Mouse (Mus musculus): Measurements from ENCODE around the gene Zfp280d. TPM values are rescaled to one million over a fixed set of nuclear protein-coding genes. Genes with fewer than 3 reads are reported as not detected.
"Not testable (repeated sequence)": the region's sequence is repeated elsewhere in the genome, so short reads cannot be mapped to it uniquely, and the experiment has no call there.

Gene Zfp280d
- total RNA-seq, 2 experiments from 2014 or later = 47.1 to 50.0 TPM

GRCm38 (mm10) chr9:72339119-72339518 lies 64.5 kb downstream of the Zfp280d start:
- intact Hi-C loops (cut with DNase I) = no loop called here

DNA sequence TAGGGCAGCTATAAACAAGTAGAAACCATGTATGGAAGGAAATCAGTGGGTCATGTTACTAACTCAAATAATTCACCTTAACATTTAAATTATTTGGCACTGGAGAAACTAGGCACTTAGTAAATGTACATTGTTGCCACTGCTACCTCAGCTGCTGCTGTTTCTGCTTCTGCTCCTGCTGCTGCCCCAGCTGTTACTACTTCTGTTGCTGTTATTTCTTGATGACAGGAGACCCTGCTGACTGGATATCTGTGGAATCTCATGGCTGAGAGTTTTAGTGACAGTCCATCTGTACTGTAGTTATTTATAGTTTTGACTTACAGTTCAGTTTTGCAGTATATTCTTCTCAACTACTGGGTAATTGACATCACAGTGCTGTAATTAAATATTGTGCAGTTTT lies 69.2 kb downstream of the Zfp280d start:
- intact Hi-C loops (cut with DNase I) = no loop called here

More at GRCm38 (mm10) chr9:72339119-72339518, 64.5 kb downstream of the Zfp280d start:
- no peak for DNase-seq (ENCODE audit: low spot score in 2 of 2)

GRCm38 (mm10) chr9:72372359-72372758 lies 97.7 kb downstream of the Zfp280d start:
- no peak for DNase-seq (ENCODE audit: low spot score in 2 of 2)
- intact Hi-C loops (cut with DNase I) = no loop called here

More for the DNA sequence above, 69.2 kb downstream of the Zfp280d start:
- DNase-seq (ENCODE audit: low spot score in 2 of 2) = peak in 1 of 2 experiments; percentile 8

DNA sequence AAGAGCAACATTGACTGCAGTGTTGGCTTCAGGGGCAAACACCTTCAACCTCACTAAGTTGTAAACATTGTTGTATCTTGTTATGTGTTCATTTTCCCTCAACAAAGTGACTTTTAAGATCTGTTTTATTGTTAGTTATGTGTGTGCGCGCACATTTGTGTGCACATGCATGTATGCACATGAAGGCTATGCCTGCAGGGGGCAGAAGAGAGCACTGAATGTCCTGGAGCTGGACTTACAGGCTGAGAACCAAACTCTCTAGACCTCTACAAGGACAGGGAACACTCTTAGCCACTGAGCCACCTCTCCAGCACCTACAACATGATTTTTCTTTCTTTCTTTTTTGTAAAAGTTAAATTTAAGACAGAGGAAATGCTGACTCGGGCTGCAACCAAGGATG lies 99.4 kb downstream of the Zfp280d start:
- no peak for DNase-seq (ENCODE audit: low spot score in 2 of 2)
- intact Hi-C loops (cut with DNase I) = no loop called here

- intact Hi-C loops (cut with DNase I) = no loop called here
- DNase-seq (ENCODE audit: low spot score in 2 of 2) = no peak
Observed at GRCm38 (mm10) chr9:72374996-72375395, 100.3 kb downstream of the Zfp280d start.

- no peak for DNase-seq (ENCODE audit: low spot score in 2 of 2)
- intact Hi-C loops (cut with DNase I) = no loop called here
Observed at GRCm38 (mm10) chr9:72375639-72376038, 101.0 kb downstream of the Zfp280d start.

- intact Hi-C loops (cut with DNase I) = no loop called here
- no peak for DNase-seq (ENCODE audit: low spot score in 2 of 2)
Observed at GRCm38 (mm10) chr9:72385786-72386185, 111.1 kb downstream of the Zfp280d start.

GRCm38 (mm10) chr9:72388934-72389333 lies 114.3 kb downstream of the Zfp280d start:
- no peak for DNase-seq (ENCODE audit: low spot score in 2 of 2)
- intact Hi-C loops (cut with DNase I) = no loop called here

DNA sequence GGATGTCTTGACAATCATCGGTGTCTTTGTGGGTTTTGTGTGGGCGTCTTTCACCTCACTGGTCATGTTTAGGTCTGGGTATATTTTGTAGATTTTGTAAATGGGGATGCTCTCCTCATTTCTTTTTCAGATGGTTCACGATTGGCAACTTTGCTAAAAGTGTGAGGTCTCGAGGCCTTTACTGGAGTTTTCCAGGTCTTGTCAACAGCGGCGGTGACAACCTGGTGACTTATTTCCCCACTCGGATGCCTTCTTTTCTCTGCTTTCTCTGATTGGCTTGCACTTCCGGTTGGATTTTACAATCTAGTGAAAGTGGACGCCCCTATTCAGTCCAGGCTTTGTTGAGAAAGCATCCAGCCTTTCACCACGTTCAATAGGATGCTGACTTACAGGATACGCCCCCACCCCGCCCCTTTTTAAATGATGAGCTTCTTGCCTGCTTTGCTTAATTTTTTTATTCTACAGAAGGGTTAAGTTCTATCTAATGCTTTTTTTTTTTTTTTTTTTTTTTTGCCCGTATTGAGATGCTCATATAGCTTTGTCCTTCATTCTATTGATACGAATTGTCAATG lies 114.9 kb downstream of the Zfp280d start:
- intact Hi-C loops (cut with DNase I) = no loop called here
- no peak for DNase-seq (ENCODE audit: low spot score in 2 of 2)

DNA sequence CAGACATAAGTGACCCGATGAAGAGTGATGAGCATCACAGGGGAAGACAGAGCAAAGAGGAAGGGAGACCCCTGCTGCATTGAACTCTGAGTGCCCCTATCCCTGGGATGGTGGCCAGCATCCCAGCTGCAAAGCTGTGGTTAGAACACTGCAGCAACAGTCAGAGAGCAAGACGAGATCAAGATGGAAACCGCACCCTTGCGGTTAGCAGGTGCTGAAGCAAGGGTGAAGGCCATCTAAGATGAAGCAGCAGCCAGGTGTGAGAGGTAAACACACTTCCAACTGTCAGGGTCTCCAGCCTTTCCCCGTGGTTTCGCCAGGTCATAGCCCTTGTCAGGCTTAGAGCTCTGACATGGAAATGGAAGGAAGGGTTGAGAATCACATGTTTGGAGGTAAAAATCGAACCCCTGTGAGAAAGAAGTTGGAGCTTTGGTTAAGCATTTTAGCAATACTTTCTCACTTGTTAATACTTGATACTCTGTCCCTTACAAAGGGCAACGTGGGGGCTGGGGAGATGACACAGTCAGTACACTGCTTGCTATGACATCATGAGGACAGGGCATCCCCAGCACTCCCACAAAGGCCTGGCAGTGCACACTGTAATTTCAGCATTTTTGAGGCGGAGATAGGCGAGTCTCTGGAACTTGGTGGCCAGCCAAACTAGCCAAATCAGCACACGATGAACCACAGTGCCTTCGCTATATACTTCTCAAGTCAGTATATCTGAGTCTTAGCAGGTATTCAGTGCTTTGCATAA lies 115.8 kb downstream of the Zfp280d start:
- intact Hi-C loops (cut with DNase I) = no loop called here
- no peak for DNase-seq (ENCODE audit: low spot score in 2 of 2)

DNA sequence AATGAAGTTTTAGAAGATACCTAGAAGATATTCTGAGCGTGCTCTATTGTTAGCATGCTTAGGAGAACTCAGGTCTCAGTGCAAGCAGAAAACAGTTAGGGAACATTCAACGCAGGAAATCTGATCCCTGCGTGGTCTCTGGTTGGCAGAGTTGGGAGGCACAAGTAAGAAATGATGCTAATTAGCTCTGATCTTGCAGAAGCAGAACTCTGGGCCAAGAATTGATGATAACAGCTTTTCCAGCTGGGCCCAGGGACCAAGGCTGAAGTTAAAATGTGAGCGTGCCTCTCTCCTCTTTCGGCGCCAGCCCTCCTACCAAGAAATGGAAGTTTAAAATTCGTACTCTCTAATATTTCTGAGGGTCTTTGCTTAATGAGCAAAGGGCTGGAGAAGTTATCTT lies 118.0 kb downstream of the Zfp280d start:
- intact Hi-C loops (cut with DNase I) = no loop called here
- no peak for DNase-seq (ENCODE audit: low spot score in 2 of 2)

- intact Hi-C loops (cut with DNase I) = no loop called here
- no peak for DNase-seq (ENCODE audit: low spot score in 2 of 2)
Observed at GRCm38 (mm10) chr9:72393238-72393637, 118.6 kb downstream of the Zfp280d start.

- DNase-seq (ENCODE audit: low spot score in 2 of 2) = no peak
- intact Hi-C loops (cut with DNase I) = no loop called here
Observed at GRCm38 (mm10) chr9:72393869-72394341, 119.2 kb downstream of the Zfp280d start.

- intact Hi-C loops (cut with DNase I) = loop anchor here (10.0 kb wide), 1 partner anchor 565 kb away; no protein-coding TSS in a partner anchor
- no peak for DNase-seq (ENCODE audit: low spot score in 2 of 2)
Observed at GRCm38 (mm10) chr9:72400121-72400520, 125.5 kb downstream of the Zfp280d start.

DNA sequence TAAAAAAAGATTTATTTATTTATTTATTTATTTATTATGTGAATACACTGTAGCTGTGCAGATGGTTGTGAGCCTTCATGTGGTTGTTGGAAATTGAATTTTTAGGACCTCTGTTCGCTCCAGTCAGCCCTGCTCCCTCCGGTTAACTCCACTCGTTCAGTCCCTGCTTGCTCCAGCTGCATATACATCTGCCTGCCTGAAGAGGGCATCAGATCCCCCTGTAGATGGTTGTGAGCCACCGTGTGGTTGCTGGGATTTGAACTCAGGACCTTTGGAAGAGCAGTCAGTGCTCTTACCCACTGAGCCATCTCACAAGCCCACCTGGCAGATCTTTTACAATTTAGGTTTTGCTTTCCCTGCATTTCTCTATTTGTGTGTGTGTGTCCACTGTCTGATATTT lies 127.1 kb downstream of the Zfp280d start:
- intact Hi-C loops (cut with DNase I) = loop anchor here (10.0 kb wide), 1 partner anchor 567 kb away; no protein-coding TSS in a partner anchor
- DNase-seq (ENCODE audit: low spot score in 2 of 2) = not testable (repeated sequence)

GRCm38 (mm10) chr9:72403421-72403820 lies 128.8 kb downstream of the Zfp280d start:
- intact Hi-C loops (cut with DNase I) = loop anchor here (10.0 kb wide), 1 partner anchor 569 kb away; no protein-coding TSS in a partner anchor
- no peak for DNase-seq (ENCODE audit: low spot score in 2 of 2)

DNA sequence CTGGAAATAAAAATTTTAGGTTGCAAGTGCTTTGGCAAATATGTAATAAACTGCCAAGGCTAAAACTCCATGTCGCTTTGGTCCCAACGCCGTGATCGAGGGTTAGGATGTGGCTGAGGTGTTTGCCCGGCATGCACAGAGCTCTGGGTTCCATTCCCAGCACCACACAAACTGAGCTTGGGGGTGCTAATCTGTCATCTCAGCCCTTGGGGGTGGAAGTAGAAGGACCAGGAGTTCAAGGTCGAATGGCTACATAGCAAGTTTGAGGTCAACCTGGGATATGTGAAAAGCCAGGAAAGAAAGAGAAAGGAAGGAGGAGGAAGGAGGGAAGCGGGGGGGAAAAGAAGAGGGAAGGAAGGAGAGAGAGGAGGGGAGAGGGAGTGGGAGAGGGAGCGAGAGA lies 129.8 kb downstream of the Zfp280d start:
- intact Hi-C loops (cut with DNase I) = loop anchor here (10.0 kb wide), 1 partner anchor 570 kb away; no protein-coding TSS in a partner anchor
- DNase-seq (ENCODE audit: low spot score in 2 of 2) = no peak

DNA sequence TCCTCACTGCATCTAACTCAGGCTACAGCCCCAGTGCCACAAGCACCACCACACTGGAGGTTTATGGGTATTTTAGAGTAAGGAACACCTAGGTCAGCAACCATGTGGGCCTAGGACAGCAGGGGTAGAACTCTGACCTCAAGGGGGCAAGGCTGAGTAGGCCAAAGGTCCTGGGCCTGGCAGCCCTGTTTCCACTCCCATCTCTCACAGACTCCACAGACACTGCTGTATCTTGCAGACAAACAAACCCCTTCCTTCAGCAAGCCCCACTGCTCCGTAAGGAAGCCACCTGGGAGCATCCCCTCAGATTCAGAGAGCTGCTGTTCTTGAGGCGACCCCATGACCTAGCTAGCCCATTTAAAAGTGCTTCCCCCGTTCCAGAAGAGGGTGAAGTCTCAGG lies 130.3 kb downstream of the Zfp280d start:
- no peak for DNase-seq (ENCODE audit: low spot score in 2 of 2)
- intact Hi-C loops (cut with DNase I) = loop anchor here (10.0 kb wide), 1 partner anchor 570 kb away; no protein-coding TSS in a partner anchor

GRCm38 (mm10) chr9:72405882-72406638 lies 131.4 kb downstream of the Zfp280d start:
- intact Hi-C loops (cut with DNase I) = loop anchor here (10.0 kb wide), 1 partner anchor 571 kb away; no protein-coding TSS in a partner anchor

DNA sequence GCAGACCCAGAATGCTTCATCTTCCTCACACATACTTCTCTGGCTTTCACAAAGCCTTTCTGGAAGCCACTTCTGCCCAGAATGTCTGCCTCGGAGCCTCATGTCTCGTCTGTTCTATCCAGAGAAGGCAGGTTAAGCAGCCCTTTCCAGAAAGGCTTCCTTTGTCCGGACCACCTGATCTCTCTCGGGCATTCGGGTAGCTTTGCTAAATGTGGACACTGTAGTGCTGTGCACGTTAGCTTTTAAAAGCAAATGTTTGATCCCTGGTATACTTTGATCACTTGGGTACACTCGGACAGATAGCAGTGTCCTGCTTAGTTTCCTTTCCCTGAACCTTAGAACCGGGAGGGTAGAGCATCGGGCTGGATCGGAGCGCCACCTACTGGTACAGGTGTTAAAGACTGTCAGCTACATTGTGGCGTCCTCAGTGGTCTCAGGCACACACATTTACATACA lies 133.5 kb downstream of the Zfp280d start:
- intact Hi-C loops (cut with DNase I) = loop anchor here (10.0 kb wide), 1 partner anchor 573 kb away; no protein-coding TSS in a partner anchor
- DNase-seq (ENCODE audit: low spot score in 2 of 2) = peak; percentile 74 to 87

More at GRCm38 (mm10) chr9:72405882-72406638, 131.4 kb downstream of the Zfp280d start:
- DNase-seq (ENCODE audit: low spot score in 2 of 2) = no peak
